Mouse (Mus musculus): ENCODE measurements around the gene F7.

Gene F7

DNA sequence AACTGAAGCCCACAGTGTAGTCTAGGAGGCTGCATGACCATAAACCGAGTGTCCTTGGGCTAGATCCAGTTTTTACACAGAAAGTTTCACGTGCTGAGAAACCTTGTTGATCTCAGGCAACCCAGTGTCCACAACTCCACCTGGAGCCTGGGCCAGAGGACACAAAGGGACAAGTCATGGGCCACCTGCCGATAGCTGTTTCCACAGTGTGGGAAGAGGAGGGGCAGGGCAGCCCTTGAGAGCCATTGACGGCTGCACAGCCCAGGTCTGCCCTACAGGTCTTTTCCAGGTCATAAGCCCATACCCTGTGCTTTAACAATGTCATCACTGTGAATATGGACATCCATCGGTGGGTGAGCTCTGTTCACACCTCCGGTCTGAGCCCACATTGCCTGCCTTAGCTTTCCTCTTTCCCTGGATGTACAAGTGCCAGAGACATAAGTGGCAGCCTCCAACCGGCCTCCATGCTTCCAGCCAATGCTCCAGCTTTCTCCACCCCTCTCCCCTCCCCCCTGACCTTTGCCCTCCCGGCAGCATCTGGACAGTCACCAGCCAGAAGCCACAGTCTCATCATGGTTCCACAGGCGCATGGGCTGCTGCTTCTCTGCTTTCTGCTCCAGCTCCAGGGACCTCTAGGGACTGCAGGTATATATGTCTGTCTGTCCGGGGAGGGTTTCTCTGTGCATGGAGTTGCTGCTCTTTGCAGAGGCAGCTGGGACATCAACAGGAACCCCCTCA is at the start of gene F7:
F7 (plus strand) TSS at position 548 of the 738 bp plus-strand sequence.
- DNase-seq, result peak; percentile 16

DNA sequence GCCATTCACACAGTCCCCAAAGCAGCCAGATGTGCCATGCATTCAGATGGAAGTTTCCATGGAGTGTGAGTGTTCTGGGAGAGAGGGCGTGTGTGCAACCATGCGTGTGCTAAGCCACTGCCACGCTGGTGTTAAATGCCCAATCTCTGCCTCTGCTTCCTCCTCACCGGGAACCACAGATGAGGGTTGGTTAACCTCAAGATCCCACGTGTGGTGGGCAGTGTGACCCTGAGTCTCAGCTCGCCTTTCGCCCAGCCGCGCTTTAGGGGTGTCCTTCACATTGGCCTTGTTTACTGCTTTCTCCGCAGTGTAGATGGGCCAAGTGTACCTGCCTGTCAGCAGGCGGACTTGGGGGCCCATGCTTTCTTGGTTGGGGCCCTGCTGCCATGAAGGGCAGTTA is 49.5 kb upstream of the F7 start:
- no peak for DNase-seq

DNA sequence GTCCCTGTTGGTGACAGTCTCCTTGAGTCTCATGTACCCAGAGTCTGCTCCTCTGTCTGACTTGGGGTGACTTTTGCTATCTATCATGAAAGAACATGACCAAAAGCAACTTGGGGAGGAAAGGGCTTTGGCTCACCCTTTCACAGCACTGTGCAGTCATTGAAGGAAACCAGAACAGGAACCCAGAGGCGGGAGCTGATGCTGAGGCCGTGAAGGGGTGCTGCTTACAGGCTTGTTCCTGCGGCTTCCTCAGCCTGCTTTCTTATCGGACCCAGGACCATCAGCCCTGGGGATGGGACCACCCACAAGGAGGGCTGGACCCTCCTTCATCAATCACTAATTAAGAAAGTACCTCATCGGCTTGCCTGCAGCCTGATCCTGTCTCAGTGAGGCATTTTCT is 49.1 kb upstream of the F7 start:
- DNase-seq, result no peak

- DNase-seq, result no peak
These were observed 48.5 kb upstream of the F7 start for GRCm38 (mm10) chr8:12977325-12977724.

DNA sequence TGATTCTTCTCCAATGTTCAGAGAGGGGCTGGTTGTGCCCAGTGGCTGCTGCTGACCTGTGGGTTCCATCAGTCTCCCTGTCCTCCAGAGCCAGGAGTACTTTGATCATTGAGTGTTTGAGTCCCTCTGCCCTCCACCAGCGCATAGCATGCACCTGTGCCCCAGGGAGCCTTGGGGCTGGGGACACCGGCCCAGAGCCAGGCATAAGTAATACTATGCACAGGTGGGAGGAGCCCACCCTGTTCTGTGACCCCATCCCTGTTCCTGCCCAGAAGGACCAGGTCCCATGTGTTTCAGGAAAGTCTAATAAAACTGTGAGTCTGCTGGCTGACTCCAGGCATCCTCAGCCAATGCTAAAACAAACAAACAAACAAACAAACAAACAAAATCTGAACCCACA is 47.5 kb upstream of the F7 start:
- no peak for DNase-seq

DNA sequence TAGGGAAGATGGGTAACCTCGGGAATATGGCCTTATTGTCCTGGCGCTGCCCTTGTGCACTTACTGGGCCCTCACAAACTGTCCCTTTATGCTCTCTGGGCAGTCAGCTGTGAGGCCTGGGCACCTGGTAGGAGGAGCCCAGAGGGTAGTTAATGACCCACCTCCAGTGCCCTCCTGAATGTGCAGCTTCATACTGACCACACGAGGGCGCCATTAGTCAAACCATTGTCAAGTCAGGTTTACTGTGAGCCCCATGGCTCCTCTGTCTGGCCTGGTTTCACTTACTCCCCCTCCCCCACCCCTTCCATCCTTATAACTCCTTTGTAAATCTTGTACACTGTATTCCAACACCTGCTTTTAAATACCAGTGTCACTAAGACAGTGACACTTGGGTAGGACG is 47.1 kb upstream of the F7 start:
- DNase-seq, result peak; percentile 84

DNA sequence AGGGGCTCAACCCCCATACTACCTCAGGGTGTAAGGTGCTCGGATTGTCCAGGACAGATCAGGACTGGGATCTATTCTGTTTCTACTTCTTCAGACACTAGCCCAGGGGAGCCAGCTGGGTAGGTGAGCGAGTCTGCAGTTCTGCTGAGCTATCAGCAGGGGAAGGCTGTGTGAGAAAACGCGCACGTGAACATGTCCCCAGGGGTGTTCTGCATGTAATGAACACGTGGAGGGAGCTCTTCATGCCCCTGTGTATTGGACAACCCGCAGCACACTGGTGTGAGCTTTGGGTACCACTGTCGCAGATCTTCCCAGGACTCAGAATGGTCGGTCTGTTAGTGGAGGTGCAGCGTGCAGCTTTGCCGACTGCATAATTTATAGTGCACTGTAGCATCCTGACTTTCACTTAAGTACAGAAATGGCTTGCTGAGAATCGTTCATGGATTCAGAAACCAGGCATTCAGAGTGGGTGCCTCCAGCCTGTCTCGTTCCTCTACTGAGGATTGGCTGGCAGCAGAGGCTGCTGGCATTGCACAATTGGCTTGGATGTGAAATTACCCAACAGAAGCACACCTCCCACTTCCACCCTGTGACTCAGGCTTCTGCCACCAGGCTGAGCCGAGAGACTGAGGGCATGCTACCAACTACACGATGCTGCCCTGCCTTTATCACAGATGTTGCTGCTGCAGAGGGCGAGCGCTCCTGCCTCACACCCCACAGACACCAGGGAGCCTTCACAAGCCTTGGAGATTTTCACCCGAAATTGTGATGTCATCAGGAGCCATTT is 42.0 kb upstream of the F7 start:
- no peak for DNase-seq

DNA sequence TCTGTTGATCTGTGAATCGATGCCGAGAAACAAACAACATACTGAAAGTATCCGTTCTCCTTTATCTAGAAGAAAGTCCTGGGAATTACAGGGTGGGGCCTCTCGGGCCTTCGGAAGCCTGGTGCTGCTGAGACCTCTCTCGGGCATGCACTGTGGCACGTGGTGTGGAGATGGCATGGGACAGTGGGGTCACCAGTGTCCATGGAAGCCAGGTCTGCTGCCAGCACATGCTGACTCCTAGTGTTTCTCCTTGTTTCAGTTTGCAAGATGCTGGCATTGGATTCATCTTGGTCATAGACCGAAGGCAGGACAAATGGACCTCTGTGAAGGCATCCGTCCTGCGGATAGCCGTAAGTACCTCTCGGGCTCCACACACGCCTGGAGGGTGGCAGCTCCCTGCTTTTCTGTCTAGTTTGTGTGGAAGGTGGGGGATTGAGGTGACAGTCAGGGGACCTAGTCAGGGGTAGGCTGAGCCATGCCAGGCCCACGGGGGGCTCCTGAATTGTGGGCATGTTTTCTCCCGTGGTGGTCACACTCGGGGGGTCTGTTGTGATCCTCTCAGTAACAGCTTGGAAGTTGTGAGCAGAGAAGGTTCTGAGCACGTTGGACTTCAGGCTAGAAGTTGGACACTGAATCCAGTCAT is 41.1 kb upstream of the F7 start:
- DNase-seq, result no peak

- no peak for DNase-seq
These were observed 40.6 kb upstream of the F7 start for GRCm38 (mm10) chr8:12985259-12985658.

- DNase-seq, result no peak
These were observed 38.3 kb upstream of the F7 start for GRCm38 (mm10) chr8:12987571-12987970.

DNA sequence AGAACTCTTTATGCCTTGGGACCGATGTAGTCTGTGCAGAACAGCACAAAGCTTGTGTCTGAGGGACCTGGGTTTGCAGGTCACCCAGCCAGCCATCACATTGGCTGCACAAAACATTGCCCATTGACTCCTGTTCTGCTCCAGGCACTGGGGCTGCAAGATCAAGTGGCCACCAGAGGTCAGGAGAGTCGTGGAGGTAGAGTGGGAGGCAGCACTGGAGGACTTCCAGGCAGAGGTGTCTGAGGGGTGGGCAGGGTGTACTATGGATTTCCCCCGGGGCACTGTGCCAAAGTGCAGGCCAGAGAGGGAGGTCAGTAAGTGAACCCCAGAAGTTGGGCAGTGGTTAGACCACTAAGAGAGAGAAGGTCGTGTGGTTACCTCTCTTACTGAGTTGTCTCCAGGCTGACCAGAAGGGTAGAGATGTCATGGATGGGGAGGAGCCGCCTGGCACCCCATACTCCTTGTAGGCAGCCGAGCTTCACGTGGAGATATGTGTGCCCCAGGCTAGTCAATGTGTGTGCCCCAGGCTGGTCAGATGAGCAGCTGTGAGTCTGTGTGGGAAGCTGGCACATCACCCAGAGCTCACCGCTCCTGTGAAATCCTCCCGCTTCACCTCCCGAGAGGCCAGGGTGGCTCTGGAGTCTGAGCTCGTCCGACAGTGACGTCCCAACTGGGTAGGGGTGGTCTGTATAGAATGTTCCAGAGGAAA is 37.0 kb upstream of the F7 start:
- no peak for DNase-seq

DNA sequence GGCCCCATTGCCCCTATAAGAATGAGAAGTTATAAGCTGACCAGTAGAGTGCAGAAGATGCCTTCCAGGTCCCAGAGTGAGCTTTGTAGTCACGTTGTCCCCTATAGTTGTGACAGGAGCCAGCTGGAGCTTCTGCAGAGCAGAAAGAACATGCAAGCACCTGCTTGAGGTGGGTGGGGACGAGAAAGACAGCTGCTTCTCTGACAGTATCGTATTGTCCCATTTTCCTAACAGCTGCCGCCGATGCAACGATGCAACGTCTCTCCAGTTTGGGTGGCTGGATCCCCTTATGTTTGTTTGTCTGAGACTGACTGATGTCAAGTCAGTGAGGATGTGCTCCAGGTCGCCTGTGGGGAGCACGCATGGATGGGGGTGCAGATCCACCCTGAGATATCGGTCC is 34.4 kb upstream of the F7 start:
- DNase-seq, result no peak

- DNase-seq, result no peak
These were observed 31.4 kb upstream of the F7 start for GRCm38 (mm10) chr8:12994468-12994867.

DNA sequence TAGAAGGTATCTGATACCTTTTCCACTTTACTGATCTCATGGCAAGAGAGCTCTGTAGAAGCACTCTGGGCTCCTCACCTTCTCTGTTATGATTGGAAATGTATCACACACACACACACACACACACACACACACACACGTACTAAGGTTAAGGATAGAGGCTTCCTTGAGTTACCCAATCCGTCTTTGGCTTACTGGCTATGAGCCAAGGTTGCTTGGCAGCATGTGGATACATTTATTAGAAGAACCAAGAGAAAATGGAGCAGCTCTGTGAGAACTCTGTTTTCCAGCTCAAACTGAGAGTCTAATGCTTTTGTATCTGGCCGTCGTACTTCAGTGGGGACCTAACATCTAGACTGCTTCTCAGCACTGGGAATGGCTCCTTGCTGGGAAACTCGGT is 30.4 kb upstream of the F7 start:
- DNase-seq, result no peak

DNA sequence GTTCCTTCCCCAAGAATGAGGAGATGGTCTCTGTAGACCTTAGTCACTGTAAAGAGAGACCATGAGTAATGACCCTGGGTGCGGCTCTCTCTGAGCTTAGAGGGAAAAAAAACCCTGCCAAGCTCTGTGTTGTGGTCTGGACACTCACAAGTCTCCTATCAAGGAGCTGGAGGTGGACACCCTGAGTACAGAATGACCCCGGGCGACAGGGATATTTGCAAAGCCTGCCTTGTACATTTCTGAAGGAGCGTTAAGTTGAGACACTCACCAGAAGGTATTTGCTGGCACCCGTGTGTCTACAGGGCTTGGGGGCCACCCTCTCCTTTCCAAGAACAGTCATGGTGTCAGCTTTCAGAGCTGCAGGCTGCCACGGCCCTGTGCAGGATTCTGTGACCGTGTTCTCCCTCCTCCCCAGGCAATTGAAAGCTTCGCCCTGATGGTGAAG is 29.0 kb upstream of the F7 start:
- DNase-seq, result no peak

- no peak for DNase-seq
These were observed 27.5 kb upstream of the F7 start for GRCm38 (mm10) chr8:12998331-12998730.

- no peak for DNase-seq
These were observed 26.0 kb upstream of the F7 start for GRCm38 (mm10) chr8:12999793-13000192.

GRCm38 (mm10) chr8:13007458-13007857 is 18.4 kb upstream of the F7 start:
- DNase-seq, result no peak

- DNase-seq, result peak; percentile 21
These were observed 15.5 kb upstream of the F7 start for GRCm38 (mm10) chr8:13010313-13010712.

- peak; percentile 12 for DNase-seq
These were observed 6.3 kb upstream of the F7 start for GRCm38 (mm10) chr8:13019560-13019959.

DNA sequence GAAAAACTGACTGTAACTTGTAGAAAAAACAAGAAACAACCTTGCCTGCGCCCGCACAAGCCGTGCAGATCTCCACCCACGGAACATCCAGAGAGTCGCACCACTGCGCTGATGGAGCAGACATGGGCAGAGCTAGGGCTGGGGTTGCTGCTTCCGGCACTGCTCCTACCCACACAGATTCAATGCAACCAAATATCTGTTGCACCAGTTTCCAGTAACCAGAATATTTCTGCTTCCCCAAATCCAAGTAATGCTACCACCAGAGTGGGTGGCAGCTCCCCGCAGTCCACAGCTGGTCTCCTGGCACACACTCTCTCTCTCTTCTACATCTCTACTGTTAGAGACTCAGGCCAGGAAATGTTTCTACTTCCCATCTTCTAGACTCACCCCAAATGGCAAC is 4.0 kb upstream of the F7 start:
- DNase-seq, result no peak

DNA sequence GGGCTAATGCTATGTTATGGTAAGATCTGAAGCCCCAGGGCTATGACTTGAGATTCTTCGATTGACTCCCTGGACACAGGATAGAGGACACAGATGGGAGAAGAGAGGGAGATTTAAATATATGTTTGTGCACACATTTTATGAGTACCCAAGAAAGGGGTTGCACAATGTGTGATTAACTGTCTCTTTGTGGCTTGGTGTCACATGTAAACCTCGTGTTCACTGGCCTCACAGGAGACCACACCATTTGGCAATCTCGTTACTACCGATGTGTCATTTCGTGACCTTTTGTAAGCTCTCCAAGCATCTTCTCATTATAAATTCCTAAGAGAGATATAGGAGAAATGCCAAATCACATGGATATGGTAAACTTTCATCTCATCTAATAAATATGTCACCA is 1.8 kb downstream of the F7 start:
- DNase-seq, result no peak

DNA sequence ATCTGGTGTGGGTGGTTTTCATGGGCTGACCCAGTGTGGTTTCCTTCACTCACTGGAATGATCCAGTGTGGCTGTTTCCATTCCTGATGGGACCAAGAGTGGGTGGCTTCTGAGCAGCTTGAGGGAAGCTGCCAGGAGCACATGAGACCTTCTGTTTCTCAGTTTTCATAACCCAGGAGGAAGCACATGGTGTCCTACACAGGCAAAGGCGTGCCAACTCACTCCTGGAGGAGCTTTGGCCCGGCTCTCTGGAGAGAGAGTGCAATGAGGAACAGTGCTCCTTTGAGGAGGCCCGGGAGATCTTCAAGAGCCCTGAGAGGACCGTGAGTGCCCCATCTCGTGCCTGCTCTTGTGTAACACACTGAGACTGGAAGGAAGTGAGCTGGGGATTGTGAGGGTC is 2.6 kb downstream of the F7 start:
- DNase-seq, result no peak
